Mouse (Mus musculus): Measurements from ENCODE around the gene Stx1a.

GRCm38 (mm10) chr5:135080539-135080938 is 57.3 kb downstream of the Stx1a start:
- TF ChIP-seq CTCF (IDR thresholded peaks at IDR 0.05; ENCODE audit: low read depth, low read length) (no peak), POLR2A (IDR thresholded peaks at IDR 0.05; ENCODE audit: borderline replicate concordance, low read depth, low read length) (no peak)
